Mouse (Mus musculus): Measurements from ENCODE around the gene Esyt2. TPM values are rescaled to one million over a fixed set of nuclear protein-coding genes. Genes with fewer than 3 reads are reported as not detected.

Gene Esyt2
- polyA plus RNA-seq, 1 experiment from 2014 or later, result 44.6 TPM

GRCm38 (mm10) chr12:116255636-116256035, 25.4 kb upstream of the Esyt2 start:
- ATAC-seq (ENCODE audit: insufficient number of reproducible peaks, insufficient read depth, low FRiP score, low read depth), result no peak
- Histone ChIP-seq H3K4me2 (replicated peaks; ENCODE audit: low read depth, low read length) (no peak overlapping the region), H3K36me3 (ENCODE audit: control insufficient read depth, insufficient read depth, low read length) (peaks cover 10% of the 10 kb centered on the region; the same call in 1 of the 2 replicates), H3K27me3 (ENCODE audit: control insufficient read depth, insufficient read depth, low read length) (no peaks in the 10 kb centered on the region), H3K9ac (replicated peaks; ENCODE audit: low read depth, low read length) (no peak overlapping the region), H3K27ac (ENCODE audit: low read length) (no peak overlapping the region), H3K9me3 (ENCODE audit: control insufficient read depth, low read depth, low read length) (no peaks in the 10 kb centered on the region), H3K4me1 (ENCODE audit: control insufficient read depth, insufficient read depth, low read length) (no peaks in the 10 kb centered on the region), H3K4me3 (ENCODE audit: low read depth, low read length) (no peak overlapping the region)
- 83% methylated on average over 11 of the region's 11 CpGs for WGBS

DNA sequence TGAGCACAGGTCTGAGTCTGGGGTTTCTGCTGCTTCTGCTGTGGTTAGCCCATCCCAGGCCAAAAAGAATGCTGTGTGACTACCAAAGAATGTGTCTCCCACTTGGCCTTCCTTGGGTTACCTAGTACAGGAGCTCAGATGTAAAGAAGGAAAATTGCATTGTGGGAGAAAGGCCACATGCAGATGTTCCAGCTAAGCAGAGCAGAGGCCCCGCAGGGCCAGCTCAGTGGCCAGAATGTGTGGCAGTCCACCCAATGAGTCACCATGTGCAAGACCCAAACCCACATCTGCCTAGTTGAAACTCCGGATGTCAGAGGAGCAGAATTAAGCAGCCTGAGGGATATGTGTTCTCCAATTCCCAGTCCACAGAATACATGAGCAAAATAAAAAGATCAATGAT, 22.7 kb upstream of the Esyt2 start:
- 86% methylated on average over 2 of the region's 2 CpGs for WGBS
- Histone ChIP-seq H3K27me3 (ENCODE audit: control insufficient read depth, insufficient read depth, low read length) (no peaks in the 10 kb centered on the region), H3K4me3 (ENCODE audit: low read depth, low read length) (no peak overlapping the region), H3K9me3 (ENCODE audit: control insufficient read depth, low read depth, low read length) (no peaks in the 10 kb centered on the region), H3K4me1 (ENCODE audit: control insufficient read depth, insufficient read depth, low read length) (no peaks in the 10 kb centered on the region), H3K9ac (replicated peaks; ENCODE audit: low read depth, low read length) (no peak overlapping the region), H3K27ac (ENCODE audit: low read length) (no peak overlapping the region), H3K36me3 (ENCODE audit: control insufficient read depth, insufficient read depth, low read length) (peaks cover 6% of the 10 kb centered on the region; the same call in 1 of the 2 replicates), H3K4me2 (replicated peaks; ENCODE audit: low read depth, low read length) (no peak overlapping the region)
- ATAC-seq (ENCODE audit: insufficient number of reproducible peaks, insufficient read depth, low FRiP score, low read depth), result no peak

DNA sequence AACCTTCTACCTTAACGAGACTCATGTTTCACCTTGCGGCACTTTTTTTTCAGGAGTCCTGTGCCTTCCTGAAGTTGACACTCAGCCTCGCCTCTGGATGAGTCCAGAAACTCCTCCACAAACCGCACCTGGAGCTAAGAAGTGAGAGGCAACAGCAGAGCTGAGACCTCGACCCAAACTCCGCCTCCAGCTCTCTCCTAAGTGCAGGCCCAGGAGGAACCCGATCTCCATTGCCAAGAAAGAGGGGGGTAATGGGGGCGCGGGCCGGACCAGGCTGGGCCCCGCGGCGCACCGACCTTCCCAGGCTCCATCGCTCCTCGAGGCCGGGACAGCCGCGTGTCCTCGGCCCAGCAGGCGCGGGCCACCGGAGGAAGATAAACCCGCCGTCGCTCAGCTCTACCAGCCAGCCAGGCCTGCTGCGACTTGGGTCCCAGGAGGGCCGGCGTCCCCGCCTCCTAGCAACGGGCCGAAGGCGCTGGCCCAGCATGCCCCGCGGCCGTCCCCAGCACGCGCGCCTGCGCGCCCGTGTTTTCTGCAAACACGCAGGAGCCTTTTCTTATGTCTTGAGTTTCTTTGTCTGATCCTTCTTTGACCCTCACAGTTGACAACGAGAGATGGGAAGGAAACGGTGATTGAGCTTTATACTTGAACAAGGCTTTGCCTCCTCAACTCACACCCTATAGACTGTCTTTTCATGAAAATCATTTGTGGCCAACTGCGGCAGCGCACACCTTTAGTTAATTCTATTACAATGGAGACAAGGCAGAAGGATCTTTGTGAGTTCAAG, 18.2 kb upstream of the Esyt2 start, which contains the start of gene Wdr60:
Gene Wdr60 (minus strand): TSS at position 468 of the 787 bp plus-strand sequence.
- H3K4me3 ChIP-seq (ENCODE audit: low read depth, low read length), result peak within 1 kb of the TSS; percentile 71
- H3K4me1 ChIP-seq (ENCODE audit: control insufficient read depth, insufficient read depth, low read length), result no peaks in the 10 kb centered on the region
- no peaks in the 10 kb centered on the region for H3K36me3 ChIP-seq (ENCODE audit: control insufficient read depth, insufficient read depth, low read length)
- peak within 1 kb of the TSS; percentile 54 for H3K4me2 ChIP-seq (replicated peaks; ENCODE audit: low read depth, low read length)
- peak within 1 kb of the TSS; percentile 68 for H3K9ac ChIP-seq (replicated peaks; ENCODE audit: low read depth, low read length)
- H3K9me3 ChIP-seq (ENCODE audit: control insufficient read depth, low read depth, low read length), result no peaks in the 10 kb centered on the region
- peak within 1 kb of the TSS; percentile 81 for H3K27ac ChIP-seq (ENCODE audit: low read length)
- ATAC-seq (ENCODE audit: insufficient number of reproducible peaks, insufficient read depth, low FRiP score, low read depth), result peak; percentile 99
- H3K27me3 ChIP-seq (ENCODE audit: control insufficient read depth, insufficient read depth, low read length), result no peaks in the 10 kb centered on the region
- 2% methylated on average over 47 of the region's 47 CpGs for WGBS

GRCm38 (mm10) chr12:116264756-116265155, 16.2 kb upstream of the Esyt2 start:
- Histone ChIP-seq H3K4me2 (replicated peaks; ENCODE audit: low read depth, low read length) (no peak overlapping the region), H3K4me1 (ENCODE audit: control insufficient read depth, insufficient read depth, low read length) (no peaks in the 10 kb centered on the region), H3K36me3 (ENCODE audit: control insufficient read depth, insufficient read depth, low read length) (no peaks in the 10 kb centered on the region), H3K27ac (ENCODE audit: low read length) (no peak overlapping the region), H3K27me3 (ENCODE audit: control insufficient read depth, insufficient read depth, low read length) (no peaks in the 10 kb centered on the region), H3K4me3 (ENCODE audit: low read depth, low read length) (no peak overlapping the region), H3K9me3 (ENCODE audit: control insufficient read depth, low read depth, low read length) (no peaks in the 10 kb centered on the region), H3K9ac (replicated peaks; ENCODE audit: low read depth, low read length) (no peak overlapping the region)
- WGBS, result 94% methylated on average over 2 of the region's 2 CpGs
- ATAC-seq (ENCODE audit: insufficient number of reproducible peaks, insufficient read depth, low FRiP score, low read depth), result no peak

DNA sequence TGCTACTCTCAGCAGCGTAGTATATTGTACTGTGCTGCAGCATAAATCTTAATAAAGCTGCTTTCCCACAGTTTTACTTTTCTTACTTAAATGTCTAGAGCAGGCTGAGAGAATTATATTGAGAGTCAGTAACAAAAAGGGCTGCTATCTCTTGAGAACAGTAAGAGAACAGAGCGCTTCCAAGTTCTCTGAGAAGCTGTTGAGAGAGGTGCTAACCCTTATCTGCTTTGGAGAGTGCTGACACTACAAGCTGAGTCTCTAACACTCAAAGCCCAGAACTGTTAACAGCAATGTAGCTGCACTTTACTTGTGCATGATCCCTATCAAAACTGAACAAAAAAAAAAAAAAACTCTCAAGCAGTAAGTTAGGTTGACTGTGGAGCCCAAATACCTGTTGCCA, 15.7 kb upstream of the Esyt2 start:
- H3K4me2 ChIP-seq (replicated peaks; ENCODE audit: low read depth, low read length), result no peak overlapping the region
- WGBS, result 74% methylated on average over 2 of the region's 2 CpGs
- no peak overlapping the region for H3K4me3 ChIP-seq (ENCODE audit: low read depth, low read length)
- no peaks in the 10 kb centered on the region for H3K9me3 ChIP-seq (ENCODE audit: control insufficient read depth, low read depth, low read length)
- no peaks in the 10 kb centered on the region for H3K36me3 ChIP-seq (ENCODE audit: control insufficient read depth, insufficient read depth, low read length)
- H3K27ac ChIP-seq (ENCODE audit: low read length), result no peak overlapping the region
- ATAC-seq (ENCODE audit: insufficient number of reproducible peaks, insufficient read depth, low FRiP score, low read depth), result no peak
- no peaks in the 10 kb centered on the region for H3K4me1 ChIP-seq (ENCODE audit: control insufficient read depth, insufficient read depth, low read length)
- no peak overlapping the region for H3K9ac ChIP-seq (replicated peaks; ENCODE audit: low read depth, low read length)
- H3K27me3 ChIP-seq (ENCODE audit: control insufficient read depth, insufficient read depth, low read length), result no peaks in the 10 kb centered on the region

- H3K27ac ChIP-seq (ENCODE audit: low read length), result no peak overlapping the region
- no peak overlapping the region for H3K4me3 ChIP-seq (ENCODE audit: low read depth, low read length)
- H3K4me1 ChIP-seq (ENCODE audit: control insufficient read depth, insufficient read depth, low read length), result no peaks in the 10 kb centered on the region
- no peaks in the 10 kb centered on the region for H3K27me3 ChIP-seq (ENCODE audit: control insufficient read depth, insufficient read depth, low read length)
- ATAC-seq (ENCODE audit: insufficient number of reproducible peaks, insufficient read depth, low FRiP score, low read depth), result no peak
- H3K9ac ChIP-seq (replicated peaks; ENCODE audit: low read depth, low read length), result no peak overlapping the region
- H3K4me2 ChIP-seq (replicated peaks; ENCODE audit: low read depth, low read length), result no peak overlapping the region
- H3K9me3 ChIP-seq (ENCODE audit: control insufficient read depth, low read depth, low read length), result no peaks in the 10 kb centered on the region
- WGBS, result 74% methylated on average over 5 of the region's 5 CpGs
- no peaks in the 10 kb centered on the region for H3K36me3 ChIP-seq (ENCODE audit: control insufficient read depth, insufficient read depth, low read length)
These were observed 11.5 kb upstream of the Esyt2 start for GRCm38 (mm10) chr12:116269450-116269849.

DNA sequence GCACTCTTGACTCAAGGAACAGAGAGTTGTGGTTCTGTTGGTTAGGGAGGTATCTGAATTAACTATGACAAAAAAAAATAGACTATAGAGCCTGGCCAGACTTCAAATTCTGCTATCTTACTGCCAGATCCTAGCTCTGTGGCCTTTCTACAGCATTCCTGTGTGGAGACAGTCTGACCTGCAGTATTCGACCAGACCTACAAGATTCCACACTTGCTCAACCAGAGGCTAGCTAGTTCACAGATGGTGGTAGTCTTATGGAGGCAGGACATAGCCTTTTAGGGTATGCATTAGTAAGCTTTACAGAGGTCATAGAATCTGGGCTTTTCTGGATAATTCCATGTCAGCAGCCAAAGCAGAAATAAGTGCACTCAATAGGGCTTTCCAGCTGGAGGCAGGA, 10.5 kb upstream of the Esyt2 start:
- no peaks in the 10 kb centered on the region for H3K9me3 ChIP-seq (ENCODE audit: control insufficient read depth, low read depth, low read length)
- no peak overlapping the region for H3K9ac ChIP-seq (replicated peaks; ENCODE audit: low read depth, low read length)
- H3K4me2 ChIP-seq (replicated peaks; ENCODE audit: low read depth, low read length), result no peak overlapping the region
- no peak for ATAC-seq (ENCODE audit: insufficient number of reproducible peaks, insufficient read depth, low FRiP score, low read depth)
- H3K27ac ChIP-seq (ENCODE audit: low read length), result no peak overlapping the region
- 73% methylated on average over 1 of the region's 1 CpGs for WGBS
- H3K36me3 ChIP-seq (ENCODE audit: control insufficient read depth, insufficient read depth, low read length), result no peaks in the 10 kb centered on the region
- no peaks in the 10 kb centered on the region for H3K4me1 ChIP-seq (ENCODE audit: control insufficient read depth, insufficient read depth, low read length)
- H3K4me3 ChIP-seq (ENCODE audit: low read depth, low read length), result no peak overlapping the region
- no peaks in the 10 kb centered on the region for H3K27me3 ChIP-seq (ENCODE audit: control insufficient read depth, insufficient read depth, low read length)

DNA sequence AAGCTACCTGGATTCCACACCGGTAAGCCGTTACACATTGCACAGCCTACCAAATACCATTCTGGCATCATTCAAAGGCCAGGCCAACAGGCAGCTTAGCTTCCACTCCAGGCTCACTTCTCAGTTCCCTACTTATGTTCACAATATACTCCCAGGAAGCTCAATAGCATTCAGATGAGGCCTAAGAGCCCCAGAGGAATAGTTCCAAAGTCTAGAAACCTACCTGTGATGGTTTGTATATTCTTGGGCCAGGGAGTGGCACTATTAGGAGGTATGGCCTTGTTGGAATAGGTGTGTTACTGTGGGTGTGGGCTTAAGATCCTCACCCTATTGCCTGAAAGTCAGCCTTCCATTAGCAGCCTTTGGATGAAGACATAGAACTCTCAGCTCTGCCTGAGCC, 9.9 kb upstream of the Esyt2 start:
- Histone ChIP-seq H3K9ac (replicated peaks; ENCODE audit: low read depth, low read length) (no peak overlapping the region), H3K36me3 (ENCODE audit: control insufficient read depth, insufficient read depth, low read length) (no peaks in the 10 kb centered on the region), H3K27ac (ENCODE audit: low read length) (no peak overlapping the region), H3K4me1 (ENCODE audit: control insufficient read depth, insufficient read depth, low read length) (no peaks in the 10 kb centered on the region), H3K27me3 (ENCODE audit: control insufficient read depth, insufficient read depth, low read length) (no peaks in the 10 kb centered on the region), H3K4me2 (replicated peaks; ENCODE audit: low read depth, low read length) (no peak overlapping the region), H3K9me3 (ENCODE audit: control insufficient read depth, low read depth, low read length) (no peaks in the 10 kb centered on the region), H3K4me3 (ENCODE audit: low read depth, low read length) (no peak overlapping the region)
- WGBS, result 90% methylated on average over 2 of the region's 2 CpGs
- ATAC-seq (ENCODE audit: insufficient number of reproducible peaks, insufficient read depth, low FRiP score, low read depth), result no peak

DNA sequence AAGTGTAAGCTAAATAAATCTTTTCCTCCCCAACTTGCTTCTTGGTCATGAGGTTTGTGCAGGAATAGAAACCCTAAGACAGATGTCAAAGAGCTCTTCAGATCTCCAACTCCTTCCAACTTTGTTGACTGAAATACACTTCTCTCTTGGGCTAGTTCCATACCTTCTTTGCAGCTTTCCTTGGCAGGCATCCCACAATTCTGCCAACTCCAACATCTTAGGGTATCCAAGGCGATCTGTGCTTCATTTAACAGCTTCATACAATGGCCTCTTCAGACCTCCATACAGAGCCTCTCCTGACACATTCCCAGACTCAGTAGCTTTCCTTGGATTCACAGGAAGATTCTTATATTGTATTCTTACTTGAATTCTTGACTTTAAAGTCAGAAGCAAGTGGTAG, 7.3 kb upstream of the Esyt2 start:
- WGBS, result 68% methylated on average over 1 of the region's 1 CpGs
- H3K9ac ChIP-seq (replicated peaks; ENCODE audit: low read depth, low read length), result no peak overlapping the region
- no peaks in the 10 kb centered on the region for H3K36me3 ChIP-seq (ENCODE audit: control insufficient read depth, insufficient read depth, low read length)
- ATAC-seq (ENCODE audit: insufficient number of reproducible peaks, insufficient read depth, low FRiP score, low read depth), result no peak
- no peak overlapping the region for H3K4me2 ChIP-seq (replicated peaks; ENCODE audit: low read depth, low read length)
- no peaks in the 10 kb centered on the region for H3K4me1 ChIP-seq (ENCODE audit: control insufficient read depth, insufficient read depth, low read length)
- no peak overlapping the region for H3K4me3 ChIP-seq (ENCODE audit: low read depth, low read length)
- H3K9me3 ChIP-seq (ENCODE audit: control insufficient read depth, low read depth, low read length), result no peaks in the 10 kb centered on the region
- no peak overlapping the region for H3K27ac ChIP-seq (ENCODE audit: low read length)
- H3K27me3 ChIP-seq (ENCODE audit: control insufficient read depth, insufficient read depth, low read length), result no peaks in the 10 kb centered on the region

Data from stomach, embryonic 14.5 days (tissue).